Mouse (Mus musculus): ENCODE data around the gene Lactb. TPM values are rescaled to one million over a fixed set of nuclear protein-coding genes. Genes with fewer than 3 reads are reported as not detected.

The Lactb gene
- total and polyA plus RNA-seq, 2 experiments = 24.4 to 41.4 TPM

DNA sequence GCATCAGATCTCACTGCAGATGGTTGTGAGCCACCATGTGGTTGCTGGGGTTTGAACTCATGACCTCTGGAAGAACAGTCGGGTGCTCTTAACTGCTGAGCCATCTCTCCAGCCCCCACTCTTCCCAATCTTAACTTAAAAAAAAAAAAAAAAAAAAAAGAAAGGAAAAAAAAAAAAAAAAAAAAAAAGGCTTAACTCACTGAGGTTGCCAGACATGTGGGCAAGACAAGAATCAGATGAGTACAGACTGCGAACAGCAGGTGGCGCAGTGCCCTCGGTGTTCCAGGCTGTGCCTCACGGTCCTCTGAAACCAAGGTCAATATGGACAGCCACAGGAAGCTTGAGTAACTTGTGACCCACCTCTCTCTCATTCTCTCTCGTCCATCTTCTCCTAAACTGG, 25.8 kb upstream of the Lactb start:
- peak; percentile 97 for TF ChIP-seq CTCF (IDR thresholded peaks at IDR 0.05; ENCODE audit: low read depth, low read length)
- TF ChIP-seq POLR2A (IDR thresholded peaks at IDR 0.05; ENCODE audit: extremely low read depth, insufficient read depth, low read length) = no peak
- no peaks in the 10 kb centered on the region for H3K36me3 ChIP-seq (ENCODE audit: control insufficient read depth, insufficient read depth, low read length)
- no peaks in the 10 kb centered on the region for H3K79me2 ChIP-seq (ENCODE audit: control insufficient read depth, insufficient read depth, low read length)
- H3K27ac ChIP-seq (replicated peaks; ENCODE audit: insufficient read depth, low read depth, low read length) = no peak overlapping the region
- WGBS = 2% methylated on average over 6 of the region's 6 CpGs
- no peaks in the 10 kb centered on the region for H3K4me1 ChIP-seq (ENCODE audit: control insufficient read depth, insufficient read depth, low read length)
- H3K9ac ChIP-seq (ENCODE audit: low read depth, low read length) = no peak overlapping the region
- DNase-seq (ENCODE audit: extremely low read depth, low read depth, low spot score) = peak; percentile 71
- H3K4me3 ChIP-seq (ENCODE audit: insufficient read depth, low read depth, low read length) = no peak overlapping the region
- no peaks in the 10 kb centered on the region for H3K27me3 ChIP-seq (ENCODE audit: control insufficient read depth, insufficient read depth, low read length)

DNA sequence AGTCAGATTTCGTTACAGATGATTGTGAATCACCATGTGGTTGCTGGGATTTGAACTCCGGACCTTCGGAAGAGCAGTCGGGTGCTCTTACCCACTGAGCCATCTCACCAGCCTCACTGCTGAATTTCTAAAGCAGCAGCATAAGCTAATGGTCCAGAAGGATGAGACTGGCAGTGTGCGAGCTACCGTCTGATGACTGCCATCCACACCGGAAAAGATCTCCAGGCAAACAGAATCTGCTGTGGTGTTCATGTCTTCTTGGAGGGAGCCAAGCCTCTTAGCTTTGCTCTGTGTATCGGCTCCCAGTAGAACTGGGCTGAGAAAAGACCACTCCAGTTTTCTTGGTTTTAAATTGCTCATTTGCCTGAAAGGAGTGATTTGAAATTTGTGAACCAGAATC, 24.4 kb upstream of the Lactb start:
- Histone ChIP-seq H3K27ac (replicated peaks; ENCODE audit: insufficient read depth, low read depth, low read length) (no peak overlapping the region), H3K36me3 (ENCODE audit: control insufficient read depth, insufficient read depth, low read length) (no peaks in the 10 kb centered on the region), H3K27me3 (ENCODE audit: control insufficient read depth, insufficient read depth, low read length) (no peaks in the 10 kb centered on the region), H3K9ac (ENCODE audit: low read depth, low read length) (no peak overlapping the region), H3K4me3 (ENCODE audit: insufficient read depth, low read depth, low read length) (no peak overlapping the region), H3K79me2 (ENCODE audit: control insufficient read depth, insufficient read depth, low read length) (no peaks in the 10 kb centered on the region), H3K4me1 (ENCODE audit: control insufficient read depth, insufficient read depth, low read length) (no peaks in the 10 kb centered on the region)
- TF ChIP-seq CTCF (IDR thresholded peaks at IDR 0.05; ENCODE audit: low read depth, low read length) (no peak), POLR2A (IDR thresholded peaks at IDR 0.05; ENCODE audit: extremely low read depth, insufficient read depth, low read length) (no peak)
- 95% methylated on average over 8 of the region's 8 CpGs for WGBS
- DNase-seq (ENCODE audit: extremely low read depth, low read depth, low spot score) = no peak

DNA sequence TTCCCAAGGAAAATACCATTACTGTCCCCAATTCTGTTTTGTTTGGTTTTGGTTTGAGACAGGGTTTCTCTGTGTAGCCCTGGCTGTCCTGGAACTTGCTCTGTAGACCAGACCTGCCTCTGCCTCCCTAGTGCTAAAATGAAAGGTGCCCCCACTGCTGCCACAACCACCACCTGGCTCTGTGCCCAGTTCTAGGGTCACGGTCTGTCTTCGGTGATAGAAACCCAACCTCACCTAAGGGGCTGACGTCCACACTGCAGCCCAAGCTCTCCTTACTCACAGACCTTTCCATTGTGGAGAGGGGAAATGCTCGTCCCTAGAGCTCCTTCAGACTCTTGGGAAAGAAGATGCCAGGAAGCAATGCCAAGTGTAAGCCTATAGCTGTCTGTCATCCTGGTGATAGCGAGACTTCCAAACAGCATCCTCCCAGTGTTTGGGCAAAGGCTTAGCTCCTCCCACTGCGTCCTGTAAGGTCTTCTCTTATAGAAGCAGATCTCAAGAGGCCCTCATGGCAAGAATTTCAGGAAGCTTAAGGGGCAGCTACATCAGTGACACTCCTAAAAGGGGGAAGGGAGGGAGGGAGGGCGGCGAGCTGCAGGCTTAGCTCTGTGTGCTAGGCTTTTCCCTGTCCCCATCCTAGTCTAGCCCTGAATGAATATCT, 16.6 kb upstream of the Lactb start:
- Histone ChIP-seq H3K9ac (ENCODE audit: low read depth, low read length) (no peak overlapping the region), H3K4me3 (ENCODE audit: insufficient read depth, low read depth, low read length) (no peak overlapping the region), H3K27me3 (ENCODE audit: control insufficient read depth, insufficient read depth, low read length) (no peaks in the 10 kb centered on the region), H3K4me1 (ENCODE audit: control insufficient read depth, insufficient read depth, low read length) (no peaks in the 10 kb centered on the region), H3K36me3 (ENCODE audit: control insufficient read depth, insufficient read depth, low read length) (no peaks in the 10 kb centered on the region), H3K27ac (replicated peaks; ENCODE audit: insufficient read depth, low read depth, low read length) (no peak overlapping the region), H3K79me2 (ENCODE audit: control insufficient read depth, insufficient read depth, low read length) (no peaks in the 10 kb centered on the region)
- 80% methylated on average over 8 of the region's 8 CpGs for WGBS
- no peak for DNase-seq (ENCODE audit: extremely low read depth, low read depth, low spot score)
- TF ChIP-seq POLR2A (IDR thresholded peaks at IDR 0.05; ENCODE audit: extremely low read depth, insufficient read depth, low read length) (no peak), CTCF (IDR thresholded peaks at IDR 0.05; ENCODE audit: low read depth, low read length) (no peak)

DNA sequence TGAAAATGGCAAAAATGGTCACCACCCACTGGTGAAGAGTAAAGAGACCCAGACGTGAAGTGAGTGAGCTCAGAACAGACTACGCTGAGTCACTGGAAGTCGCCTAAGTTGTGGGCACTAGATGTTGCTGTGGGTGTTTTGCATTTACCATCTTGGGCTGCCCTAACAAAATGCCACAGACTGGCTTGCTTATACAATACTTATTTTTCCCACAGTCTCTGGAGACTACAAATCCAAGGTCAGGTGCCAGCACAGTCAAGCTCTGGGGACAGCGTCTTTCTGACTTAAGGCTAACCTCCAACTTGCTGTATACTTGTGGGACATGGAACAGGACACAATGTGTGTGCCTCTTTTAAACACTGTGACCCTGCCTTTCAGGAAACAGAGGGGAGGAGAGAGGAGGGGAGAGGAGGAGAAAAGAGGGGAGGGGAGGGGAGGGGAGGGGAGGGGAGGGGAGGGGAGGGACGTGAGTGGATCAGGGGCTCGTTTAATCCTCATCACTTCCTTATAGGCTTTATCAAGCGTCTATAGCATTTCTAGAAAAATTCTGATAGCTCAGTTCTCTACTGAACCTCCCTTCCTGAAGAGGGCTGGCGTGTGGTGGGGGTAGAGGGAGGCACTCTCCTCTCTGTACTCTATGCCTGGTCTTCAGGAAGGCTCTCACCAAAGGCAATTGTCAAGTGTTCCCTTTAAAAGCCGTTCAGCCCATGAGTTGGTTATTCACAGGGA, 15.9 kb upstream of the Lactb start:
- TF ChIP-seq CTCF (IDR thresholded peaks at IDR 0.05; ENCODE audit: low read depth, low read length) = no peak
- no peak for TF ChIP-seq POLR2A (IDR thresholded peaks at IDR 0.05; ENCODE audit: extremely low read depth, insufficient read depth, low read length)
- Histone ChIP-seq H3K27me3 (ENCODE audit: control insufficient read depth, insufficient read depth, low read length) (no peaks in the 10 kb centered on the region), H3K79me2 (ENCODE audit: control insufficient read depth, insufficient read depth, low read length) (no peaks in the 10 kb centered on the region), H3K9ac (ENCODE audit: low read depth, low read length) (no peak overlapping the region), H3K27ac (replicated peaks; ENCODE audit: insufficient read depth, low read depth, low read length) (no peak overlapping the region), H3K4me1 (ENCODE audit: control insufficient read depth, insufficient read depth, low read length) (no peaks in the 10 kb centered on the region), H3K4me3 (ENCODE audit: insufficient read depth, low read depth, low read length) (no peak overlapping the region), H3K36me3 (ENCODE audit: control insufficient read depth, insufficient read depth, low read length) (no peaks in the 10 kb centered on the region)
- DNase-seq (ENCODE audit: extremely low read depth, low read depth, low spot score) = no peak
- 78% methylated on average over 9 of the region's 9 CpGs for WGBS

DNA sequence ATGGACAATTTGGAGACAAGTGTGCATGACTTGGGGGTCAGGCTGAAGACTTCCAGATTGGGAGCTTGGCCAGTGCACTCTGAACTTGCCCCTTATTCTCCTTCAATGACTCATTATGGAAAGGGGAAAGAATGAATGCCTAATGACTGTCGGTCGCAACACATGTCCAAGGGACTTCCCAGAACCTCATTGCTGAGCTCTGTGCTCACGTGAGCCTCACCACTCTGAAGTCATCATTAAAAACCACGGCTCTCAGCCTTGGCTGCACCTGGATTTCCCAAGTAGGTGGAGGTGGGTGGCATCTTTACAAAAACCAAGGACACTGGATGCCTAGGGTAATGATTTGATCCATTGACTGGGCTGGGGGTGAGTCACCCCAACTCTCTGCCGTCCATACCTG, 14.8 kb upstream of the Lactb start:
- TF ChIP-seq CTCF (IDR thresholded peaks at IDR 0.05; ENCODE audit: low read depth, low read length) (no peak), POLR2A (IDR thresholded peaks at IDR 0.05; ENCODE audit: extremely low read depth, insufficient read depth, low read length) (no peak)
- Histone ChIP-seq H3K79me2 (ENCODE audit: control insufficient read depth, insufficient read depth, low read length) (no peaks in the 10 kb centered on the region), H3K27ac (replicated peaks; ENCODE audit: insufficient read depth, low read depth, low read length) (no peak overlapping the region), H3K36me3 (ENCODE audit: control insufficient read depth, insufficient read depth, low read length) (no peaks in the 10 kb centered on the region), H3K9ac (ENCODE audit: low read depth, low read length) (no peak overlapping the region), H3K4me1 (ENCODE audit: control insufficient read depth, insufficient read depth, low read length) (no peaks in the 10 kb centered on the region), H3K27me3 (ENCODE audit: control insufficient read depth, insufficient read depth, low read length) (no peaks in the 10 kb centered on the region), H3K4me3 (ENCODE audit: insufficient read depth, low read depth, low read length) (no peak overlapping the region)
- DNase-seq (ENCODE audit: extremely low read depth, low read depth, low spot score) = peak; percentile 21
- 85% methylated on average over 5 of the region's 5 CpGs for WGBS

DNA sequence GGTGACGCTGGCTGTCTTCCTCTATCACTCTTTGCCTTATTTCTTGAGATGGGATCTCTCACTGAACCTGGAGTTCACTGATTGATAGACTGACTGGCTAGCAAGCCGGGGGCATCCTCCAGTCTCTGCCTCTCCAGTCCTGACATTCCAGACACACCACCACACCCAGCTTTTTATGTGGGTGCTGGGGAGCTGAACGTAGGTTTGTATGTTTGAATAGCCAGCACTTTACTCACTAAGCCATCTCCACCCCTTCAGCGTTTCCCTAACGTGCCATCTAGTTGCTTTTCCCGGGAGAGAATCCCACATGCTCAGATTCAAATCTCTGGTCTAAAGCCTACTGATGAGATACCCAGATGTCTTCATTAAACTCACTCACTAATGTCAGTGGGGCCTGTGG, 14.3 kb upstream of the Lactb start:
- Histone ChIP-seq H3K27ac (replicated peaks; ENCODE audit: insufficient read depth, low read depth, low read length) (no peak overlapping the region), H3K36me3 (ENCODE audit: control insufficient read depth, insufficient read depth, low read length) (no peaks in the 10 kb centered on the region), H3K4me1 (ENCODE audit: control insufficient read depth, insufficient read depth, low read length) (no peaks in the 10 kb centered on the region), H3K27me3 (ENCODE audit: control insufficient read depth, insufficient read depth, low read length) (no peaks in the 10 kb centered on the region), H3K4me3 (ENCODE audit: insufficient read depth, low read depth, low read length) (no peak overlapping the region), H3K9ac (ENCODE audit: low read depth, low read length) (no peak overlapping the region), H3K79me2 (ENCODE audit: control insufficient read depth, insufficient read depth, low read length) (no peaks in the 10 kb centered on the region)
- TF ChIP-seq CTCF (IDR thresholded peaks at IDR 0.05; ENCODE audit: low read depth, low read length) = no peak
- no peak for TF ChIP-seq POLR2A (IDR thresholded peaks at IDR 0.05; ENCODE audit: extremely low read depth, insufficient read depth, low read length)
- DNase-seq (ENCODE audit: extremely low read depth, low read depth, low spot score) = no peak
- 65% methylated on average over 6 of the region's 6 CpGs for WGBS
